Mouse (Mus musculus) G1E (cell line): ENCODE measurements at regions not wholly inside any gene's neighbourhood (a gene's known extent, or its start where the extent isn't known, plus 50 kb on each side); places are given as distances from the start of the nearest gene placed in this dataset.

Experiments used
- ATAC-seq: 2 replicates; pipeline ENCODE4 v1.8.0; 2016; ENCODE audit warnings: mild to moderate bottlenecking; ENCODE audit not compliant: insufficient number of reproducible peaks, poor library complexity, low FRiP score, severe bottlenecking; ENCODE audit errors: extremely low read depth
- DNase-seq: peaks from one replicate; pipeline ENCODE4 v3.0.0; 2012; ENCODE audit warnings: low spot score
- H3K27me3 ChIP-seq: 2 replicates; pipeline ENCODE4 v1.6.1; 2012; ENCODE audit warnings: mild to moderate bottlenecking, low read length, inconsistent platforms; ENCODE audit not compliant: insufficient read depth
- H3K36me3 ChIP-seq: replicated peaks from 2 replicates; pipeline ENCODE3; 2012; ENCODE audit warnings: mild to moderate bottlenecking, inconsistent platforms
- H3K4me1 ChIP-seq: 2 replicates; pipeline ENCODE4 v1.6.1; 2012; ENCODE audit warnings: low read depth, low read length, inconsistent platforms, mixed read lengths; ENCODE audit not compliant: insufficient read depth
- H3K4me3 ChIP-seq: 2 replicates; pipeline ENCODE4 v1.5.1; 2012; ENCODE audit warnings: low read depth, mild to moderate bottlenecking, inconsistent platforms, low read length, moderate library complexity, mixed read lengths
- H3K9me3 ChIP-seq: replicated peaks from 2 replicates; pipeline ENCODE4 v1.6.1; 2012; ENCODE audit warnings: inconsistent platforms
- CTCF ChIP-seq: IDR thresholded peaks from 2 replicates; pipeline ENCODE4 v1.5.1; 2012; ENCODE audit warnings: low read depth, low read length, inconsistent platforms, mixed read lengths
- GATA1 ChIP-seq: IDR thresholded peaks from 2 replicates; pipeline ENCODE4 v1.6.1; 2012; ENCODE audit warnings: borderline replicate concordance, low read length, inconsistent platforms, mixed read lengths
- GATA2 ChIP-seq: IDR thresholded peaks from 2 replicates; pipeline ENCODE4 v1.6.1; 2012; ENCODE audit warnings: low read depth, low read length, inconsistent platforms, borderline replicate concordance
- POLR2AphosphoS5 ChIP-seq: IDR thresholded peaks from 2 replicates; pipeline ENCODE4 v1.6.1; 2012; ENCODE audit warnings: low read depth, low read length, inconsistent platforms; ENCODE audit not compliant: insufficient replicate concordance
- TAL1 ChIP-seq: conservative IDR thresholded peaks from 2 replicates; pipeline ENCODE4 v1.6.1; 2012; ENCODE audit warnings: low read depth, low read length, inconsistent platforms, mixed read lengths

DNA sequence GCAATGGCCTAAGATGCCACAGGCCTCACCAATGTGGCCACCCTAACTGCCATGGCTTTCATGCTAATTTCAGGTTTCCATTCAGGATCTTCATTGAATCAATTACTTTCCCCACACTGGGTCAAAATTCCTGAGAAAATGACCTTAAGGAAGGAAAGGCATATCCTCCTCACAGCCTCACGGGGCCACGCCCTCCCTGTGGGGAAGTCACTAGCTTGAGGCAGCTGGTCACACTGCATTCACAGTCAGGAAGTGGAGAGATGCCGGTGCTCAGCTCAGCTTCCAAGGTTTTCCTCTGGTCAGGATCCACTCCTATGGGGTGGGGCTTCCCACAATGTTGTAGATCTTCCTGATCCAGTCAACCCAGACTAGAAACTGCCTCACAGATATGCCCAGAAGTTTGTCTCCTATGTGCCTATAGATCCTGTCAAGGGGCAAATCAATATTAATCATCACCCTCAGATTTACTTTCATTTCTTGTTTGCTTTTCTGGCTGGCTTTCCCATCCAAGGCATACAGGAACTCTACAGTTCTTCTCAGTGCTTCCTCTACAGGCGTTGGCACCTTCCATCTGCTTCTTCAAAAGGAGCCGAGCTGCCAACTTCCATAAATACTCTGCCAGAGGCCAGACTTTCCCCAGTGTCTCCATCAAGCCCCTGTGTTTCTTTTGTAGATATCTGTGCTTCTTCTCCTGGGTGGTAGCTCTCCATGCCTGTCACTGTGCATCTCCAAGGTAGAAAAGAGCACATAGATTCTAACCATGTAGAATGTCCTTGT is 273.2 kb upstream of the Thsd7b start:
- Histone ChIP-seq H3K4me1 (no peaks in the 10 kb centered on the region), H3K4me3 (no peak overlapping the region), H3K9me3 (peaks cover 2% of the 10 kb centered on the region; the same call in 1 of the 2 replicates), H3K27me3 (no peaks in the 10 kb centered on the region), H3K36me3 (no peaks in the 10 kb centered on the region)
- TF ChIP-seq GATA2, result no peak
- no peak for TF ChIP-seq GATA1
- no peak for TF ChIP-seq CTCF
- TF ChIP-seq TAL1, result no peak
- no peak for ATAC-seq
- DNase-seq, result no peak

DNA sequence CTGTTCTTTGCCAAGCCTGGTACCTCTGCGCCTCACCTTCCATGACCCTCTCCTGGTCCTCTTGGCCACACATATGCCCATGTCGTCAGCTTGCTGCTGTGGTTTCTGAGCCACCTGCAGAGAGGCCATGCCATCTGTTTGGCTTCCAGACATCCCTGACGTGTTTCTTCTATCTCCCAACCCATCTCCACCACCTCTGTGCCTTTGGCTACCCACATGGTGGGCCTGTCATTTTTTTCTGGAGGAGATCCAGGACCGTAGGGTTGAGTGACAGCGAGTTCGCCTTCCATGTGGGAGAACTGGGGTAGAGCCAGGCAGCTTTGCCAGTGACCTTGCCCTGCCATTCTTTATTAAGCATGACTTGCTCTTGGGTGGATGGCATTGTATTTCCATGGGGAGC is 278.4 kb upstream of the Thsd7b start:
- peaks cover 6% of the 10 kb centered on the region for H3K9me3 ChIP-seq
- no peak overlapping the region for H3K4me3 ChIP-seq
- no peaks in the 10 kb centered on the region for H3K4me1 ChIP-seq
- DNase-seq, result no peak
- ATAC-seq, result no peak
- TF ChIP-seq CTCF, result no peak
- TF ChIP-seq GATA2, result no peak
- TF ChIP-seq POLR2AphosphoS5, result no peak
- TF ChIP-seq GATA1, result no peak
- no peak for TF ChIP-seq TAL1
- H3K27me3 ChIP-seq, result no peaks in the 10 kb centered on the region
- H3K36me3 ChIP-seq, result no peaks in the 10 kb centered on the region

DNA sequence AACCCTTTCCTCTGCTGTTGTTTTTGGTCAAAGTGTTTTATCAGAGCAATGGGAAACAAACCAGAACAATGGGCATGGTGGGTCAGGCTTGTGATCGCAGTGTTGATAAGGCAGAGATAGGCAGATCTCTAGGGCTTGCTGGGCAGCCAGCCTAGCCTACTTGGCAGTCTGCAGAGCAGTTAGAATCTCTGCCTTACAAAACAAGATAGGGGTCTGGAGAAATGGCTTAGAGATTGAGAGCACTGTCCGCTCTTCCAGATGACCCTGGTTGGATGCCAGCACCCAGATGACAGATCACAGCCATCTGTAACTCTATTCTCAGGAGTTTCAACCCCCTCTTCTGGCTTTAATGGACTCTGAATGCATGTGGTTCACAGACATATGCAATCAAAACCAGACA is 289.7 kb upstream of the Thsd7b start:
- H3K27me3 ChIP-seq, result no peaks in the 10 kb centered on the region
- DNase-seq (no peak), ATAC-seq (no peak)
- H3K9me3 ChIP-seq, result peaks cover 8% of the 10 kb centered on the region; the same call in 1 of the 2 replicates
- no peak overlapping the region for H3K4me3 ChIP-seq
- TF ChIP-seq POLR2AphosphoS5 (no peak), GATA2 (no peak), CTCF (no peak)
- no peaks in the 10 kb centered on the region for H3K36me3 ChIP-seq
- H3K4me1 ChIP-seq, result no peaks in the 10 kb centered on the region

DNA sequence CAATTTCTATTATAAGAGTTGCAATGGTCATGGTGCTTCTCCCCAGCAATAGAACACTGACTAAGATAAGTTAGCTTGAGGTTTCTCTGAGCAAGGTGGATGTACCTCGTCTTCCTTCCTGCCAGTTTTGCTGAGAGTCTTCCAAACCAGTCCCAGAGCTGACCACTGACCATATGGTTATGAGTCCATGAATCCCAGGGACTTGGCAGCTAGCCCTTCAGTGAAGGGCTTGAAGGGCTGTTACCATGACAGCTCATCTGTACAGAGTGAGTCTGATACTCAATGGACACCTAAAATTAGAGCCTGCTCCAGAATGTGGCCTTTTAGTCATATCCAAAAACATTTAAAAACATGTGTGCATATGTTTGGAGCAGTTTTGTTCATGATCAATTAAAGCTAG is 297.5 kb upstream of the Thsd7b start:
- ATAC-seq, result no peak; the same call in 1 of the 2 replicates
- no peaks in the 10 kb centered on the region for H3K27me3 ChIP-seq
- H3K36me3 ChIP-seq, result no peaks in the 10 kb centered on the region
- H3K4me1 ChIP-seq, result no peaks in the 10 kb centered on the region
- H3K9me3 ChIP-seq, result no peaks in the 10 kb centered on the region
- no peak overlapping the region for H3K4me3 ChIP-seq
- DNase-seq, result no peak
- TF ChIP-seq POLR2AphosphoS5 (no peak), GATA1 (no peak), CTCF (no peak), TAL1 (no peak), GATA2 (no peak)

DNA sequence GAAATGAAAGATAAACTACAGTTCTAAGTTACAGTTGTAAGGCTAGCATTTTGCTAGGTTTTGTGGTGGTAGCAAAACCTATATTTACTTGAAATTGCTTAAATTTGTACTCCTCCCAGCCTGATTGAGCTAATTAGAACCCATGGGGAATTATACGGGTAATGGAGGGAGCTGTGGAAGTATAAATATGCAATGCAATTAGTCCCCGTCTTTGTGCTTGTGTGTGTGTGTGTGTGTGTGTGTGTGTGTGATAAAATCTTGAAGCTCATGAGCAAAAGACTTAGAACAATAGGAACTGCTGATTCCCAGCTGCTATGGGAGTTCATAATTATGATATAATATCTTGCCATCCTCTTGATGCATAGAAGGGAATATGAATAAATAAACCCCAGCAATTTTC is 321.7 kb upstream of the Thsd7b start:
- H3K4me1 ChIP-seq, result no peaks in the 10 kb centered on the region
- ATAC-seq (no peak), DNase-seq (no peak)
- no peaks in the 10 kb centered on the region for H3K27me3 ChIP-seq
- H3K36me3 ChIP-seq, result no peaks in the 10 kb centered on the region
- H3K9me3 ChIP-seq, result peaks cover 2% of the 10 kb centered on the region
- H3K4me3 ChIP-seq, result no peak overlapping the region
- TF ChIP-seq CTCF, result no peak
- TF ChIP-seq GATA2, result no peak
- TF ChIP-seq POLR2AphosphoS5, result no peak
- no peak for TF ChIP-seq GATA1
- TF ChIP-seq TAL1, result no peak

DNA sequence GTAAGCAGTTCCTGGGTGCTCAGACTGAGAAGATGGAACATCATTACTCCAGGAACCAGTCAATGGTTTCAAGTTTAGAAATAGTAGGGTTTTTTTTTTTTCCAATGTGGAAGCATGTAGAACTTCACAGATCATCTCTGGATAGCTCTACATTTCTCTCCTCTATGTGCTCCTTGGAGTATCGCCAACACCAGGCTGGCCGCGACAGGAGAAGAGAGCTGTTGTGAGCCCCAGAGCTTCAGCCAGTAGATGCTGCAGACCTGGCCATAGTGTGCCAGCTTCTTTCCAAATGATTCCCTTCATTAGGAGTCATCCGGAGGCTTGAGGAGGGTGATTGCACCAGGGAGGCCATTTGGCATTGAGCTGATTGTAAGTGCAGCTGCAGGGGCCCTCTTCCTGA is 322.6 kb upstream of the Thsd7b start:
- Histone ChIP-seq H3K27me3 (no peaks in the 10 kb centered on the region), H3K4me1 (no peaks in the 10 kb centered on the region), H3K4me3 (no peak overlapping the region), H3K9me3 (peaks cover 2% of the 10 kb centered on the region), H3K36me3 (no peaks in the 10 kb centered on the region)
- DNase-seq (no peak), ATAC-seq (no peak)
- no peak for TF ChIP-seq GATA2
- TF ChIP-seq TAL1, result no peak
- no peak for TF ChIP-seq CTCF
- no peak for TF ChIP-seq GATA1
- no peak for TF ChIP-seq POLR2AphosphoS5
